Mouse (Mus musculus): Measurements from ENCODE around the gene Prr12. TPM values are rescaled to one million over a fixed set of nuclear protein-coding genes. Genes with fewer than 3 reads are reported as not detected.
A peak's percentile ranks its signal among the peaks of the same experiment; 100 is the strongest.

Gene Prr12
- polyA plus RNA-seq, 1 experiment from 2014 or later: 13.1 TPM

- Histone ChIP-seq H3K9ac (peak overlapping the region; percentile 90), H3K4me2 (peak overlapping the region; percentile 79), H3K27ac (peak overlapping the region; percentile 83), H3K4me1 (peaks cover 28% of the 10 kb centered on the region), H3K9me3 (no peaks in the 10 kb centered on the region), H3K36me3 (replicated peaks) (peaks cover 33% of the 10 kb centered on the region), H3K27me3 (peaks cover 23% of the 10 kb centered on the region), H3K4me3 (replicated peaks) (peak overlapping the region; percentile 95)
- 1% methylated on average over 20 of the region's 20 CpGs for WGBS
- ATAC-seq (ENCODE audit: low FRiP score): no peak
Measured at GRCm38 (mm10) chr7:45015344-45015956, 37.2 kb downstream of the Prr12 start.

GRCm38 (mm10) chr7:45014096-45014451 lies 38.6 kb downstream of the Prr12 start:
- Histone ChIP-seq H3K36me3 (replicated peaks) (peaks cover 46% of the 10 kb centered on the region), H3K4me3 (replicated peaks) (no peak overlapping the region; the same call in 1 of the 2 replicates), H3K9me3 (no peaks in the 10 kb centered on the region), H3K9ac (no peak overlapping the region), H3K27me3 (peaks cover 9% of the 10 kb centered on the region), H3K4me1 (peaks cover 28% of the 10 kb centered on the region), H3K27ac (no peak overlapping the region), H3K4me2 (0 out of 2 replicates have a peak overlapping the region, but pooled peaks have one; percentile 79)
- 94% methylated on average over 3 of the region's 3 CpGs for WGBS
- no peak for ATAC-seq (ENCODE audit: low FRiP score)

- Histone ChIP-seq H3K4me3 (replicated peaks) (no peak overlapping the region), H3K9ac (no peak overlapping the region), H3K36me3 (replicated peaks) (peaks cover 52% of the 10 kb centered on the region), H3K27ac (no peak overlapping the region), H3K27me3 (0 out of 2 replicates have a peak, but pooled peaks cover 3% of the 10 kb centered on the region), H3K9me3 (no peaks in the 10 kb centered on the region), H3K4me2 (no peak overlapping the region), H3K4me1 (peaks cover 28% of the 10 kb centered on the region)
- 96% methylated on average over 16 of the region's 16 CpGs for WGBS
- ATAC-seq (ENCODE audit: low FRiP score): no peak
Measured at GRCm38 (mm10) chr7:45013366-45014095, 39.1 kb downstream of the Prr12 start.

- Histone ChIP-seq H3K27me3 (no peaks in the 10 kb centered on the region), H3K4me1 (peaks cover 22% of the 10 kb centered on the region), H3K9ac (no peak overlapping the region), H3K9me3 (no peaks in the 10 kb centered on the region), H3K4me2 (no peak overlapping the region), H3K27ac (no peak overlapping the region), H3K4me3 (replicated peaks) (no peak overlapping the region), H3K36me3 (replicated peaks) (peaks cover 59% of the 10 kb centered on the region)
- no peak for ATAC-seq (ENCODE audit: low FRiP score)
- 87% methylated on average over 4 of the region's 4 CpGs for WGBS
Measured at GRCm38 (mm10) chr7:45012824-45013223, 39.9 kb downstream of the Prr12 start.

GRCm38 (mm10) chr7:45012011-45012410 lies 40.7 kb downstream of the Prr12 start:
- no peak for ATAC-seq (ENCODE audit: low FRiP score)
- Histone ChIP-seq H3K9me3 (no peaks in the 10 kb centered on the region), H3K36me3 (replicated peaks) (peaks cover 67% of the 10 kb centered on the region), H3K4me2 (no peak overlapping the region), H3K4me1 (peaks cover 19% of the 10 kb centered on the region), H3K4me3 (replicated peaks) (no peak overlapping the region), H3K9ac (no peak overlapping the region), H3K27ac (no peak overlapping the region), H3K27me3 (no peaks in the 10 kb centered on the region)
- 95% methylated on average over 6 of the region's 6 CpGs for WGBS

GRCm38 (mm10) chr7:45008411-45008810 lies 44.3 kb downstream of the Prr12 start:
- H3K36me3 ChIP-seq (replicated peaks): peaks cover 95% of the 10 kb centered on the region
- H3K9ac ChIP-seq: no peak overlapping the region
- no peaks in the 10 kb centered on the region for H3K9me3 ChIP-seq
- ATAC-seq (ENCODE audit: low FRiP score): no peak
- WGBS: 96% methylated on average over 19 of the region's 19 CpGs
- H3K4me1 ChIP-seq: no peaks in the 10 kb centered on the region
- no peaks in the 10 kb centered on the region for H3K27me3 ChIP-seq
- H3K27ac ChIP-seq: no peak overlapping the region
- H3K4me2 ChIP-seq: no peak overlapping the region
- H3K4me3 ChIP-seq (replicated peaks): no peak overlapping the region

- H3K4me2 ChIP-seq: no peak overlapping the region
- H3K9ac ChIP-seq: no peak overlapping the region
- no peak overlapping the region for H3K27ac ChIP-seq
- H3K9me3 ChIP-seq: no peaks in the 10 kb centered on the region
- no peak for ATAC-seq (ENCODE audit: low FRiP score)
- no peaks in the 10 kb centered on the region for H3K27me3 ChIP-seq
- no peaks in the 10 kb centered on the region for H3K4me1 ChIP-seq
- H3K36me3 ChIP-seq (replicated peaks): peaks cover 95% of the 10 kb centered on the region
- H3K4me3 ChIP-seq (replicated peaks): no peak overlapping the region
- WGBS: 95% methylated on average over 30 of the region's 30 CpGs
Measured at GRCm38 (mm10) chr7:45007846-45008245, 44.8 kb downstream of the Prr12 start.

GRCm38 (mm10) chr7:45007141-45007540 lies 45.5 kb downstream of the Prr12 start:
- no peak for ATAC-seq (ENCODE audit: low FRiP score)
- H3K27ac ChIP-seq: no peak overlapping the region
- no peaks in the 10 kb centered on the region for H3K9me3 ChIP-seq
- no peaks in the 10 kb centered on the region for H3K27me3 ChIP-seq
- H3K4me1 ChIP-seq: no peaks in the 10 kb centered on the region
- H3K4me3 ChIP-seq (replicated peaks): no peak overlapping the region
- H3K36me3 ChIP-seq (replicated peaks): peaks cover 95% of the 10 kb centered on the region
- H3K4me2 ChIP-seq: no peak overlapping the region
- H3K9ac ChIP-seq: no peak overlapping the region
- WGBS: 96% methylated on average over 29 of the region's 29 CpGs

- H3K4me3 ChIP-seq (replicated peaks): no peak overlapping the region
Measured at GRCm38 (mm10) chr7:45006503-45006902, 46.2 kb downstream of the Prr12 start.

GRCm38 (mm10) chr7:45005321-45005992 lies 47.2 kb downstream of the Prr12 start:
- Histone ChIP-seq H3K9ac (no peak overlapping the region), H3K27ac (no peak overlapping the region), H3K36me3 (replicated peaks) (peaks cover 99% of the 10 kb centered on the region), H3K4me3 (replicated peaks) (no peak overlapping the region), H3K4me2 (no peak overlapping the region), H3K27me3 (no peaks in the 10 kb centered on the region), H3K4me1 (no peaks in the 10 kb centered on the region), H3K9me3 (no peaks in the 10 kb centered on the region)
- 95% methylated on average over 6 of the region's 6 CpGs for WGBS
- no peak for ATAC-seq (ENCODE audit: low FRiP score)

More at GRCm38 (mm10) chr7:45006503-45006902, 46.2 kb downstream of the Prr12 start:
- Histone ChIP-seq H3K9ac (no peak overlapping the region), H3K4me2 (no peak overlapping the region), H3K36me3 (replicated peaks) (peaks cover 95% of the 10 kb centered on the region), H3K27me3 (no peaks in the 10 kb centered on the region), H3K9me3 (no peaks in the 10 kb centered on the region), H3K27ac (no peak overlapping the region), H3K4me1 (no peaks in the 10 kb centered on the region)
- WGBS: 97% methylated on average over 12 of the region's 12 CpGs
- ATAC-seq (ENCODE audit: low FRiP score): no peak

GRCm38 (mm10) chr7:45004546-45004945 lies 48.1 kb downstream of the Prr12 start:
- no peak for ATAC-seq (ENCODE audit: low FRiP score)
- WGBS: 87% methylated on average over 3 of the region's 3 CpGs
- Histone ChIP-seq H3K4me1 (peaks cover 2% of the 10 kb centered on the region), H3K9me3 (no peaks in the 10 kb centered on the region), H3K4me2 (no peak overlapping the region), H3K36me3 (replicated peaks) (peaks cover 99% of the 10 kb centered on the region), H3K27ac (no peak overlapping the region), H3K27me3 (no peaks in the 10 kb centered on the region), H3K4me3 (replicated peaks) (no peak overlapping the region), H3K9ac (no peak overlapping the region)

- H3K27me3 ChIP-seq: no peaks in the 10 kb centered on the region
- no peaks in the 10 kb centered on the region for H3K9me3 ChIP-seq
- H3K27ac ChIP-seq: no peak overlapping the region
- 89% methylated on average over 7 of the region's 7 CpGs for WGBS
- no peak overlapping the region for H3K4me2 ChIP-seq
- no peak overlapping the region for H3K9ac ChIP-seq
- peaks cover 81% of the 10 kb centered on the region for H3K36me3 ChIP-seq (replicated peaks)
- no peak overlapping the region for H3K4me3 ChIP-seq (replicated peaks)
- ATAC-seq (ENCODE audit: low FRiP score): no peak
- H3K4me1 ChIP-seq: peaks cover 19% of the 10 kb centered on the region
Measured at GRCm38 (mm10) chr7:45002440-45002839, 50.2 kb downstream of the Prr12 start.

All from forebrain, embryonic 12.5 days (tissue).